Mouse (Mus musculus): ENCODE measurements around the gene Tmtc2.
A peak's percentile ranks its signal among the peaks of the same experiment; 100 is the strongest.

Tmtc2 gene

GRCm38 (mm10) chr10:105405856-105406527, 168.3 kb downstream of the Tmtc2 start:
- DNase-seq = no peak

- no peak for DNase-seq
Observed at GRCm38 (mm10) chr10:105403931-105404330, 170.3 kb downstream of the Tmtc2 start.

DNA sequence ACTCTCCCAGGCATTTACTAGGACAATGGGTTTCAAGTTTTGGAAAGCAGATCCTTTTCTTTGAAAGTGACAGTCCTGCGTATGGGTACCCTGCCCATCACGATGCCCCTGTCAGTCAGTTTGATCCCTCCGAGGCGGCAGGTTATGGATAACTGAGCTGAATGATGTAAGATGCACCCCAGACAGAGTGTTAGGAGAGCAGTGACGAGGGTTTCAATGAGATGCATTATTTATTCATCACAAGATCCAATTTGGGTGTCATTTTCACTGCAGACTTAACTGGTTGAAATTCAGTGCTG, 171.8 kb downstream of the Tmtc2 start:
- no peak for DNase-seq

DNA sequence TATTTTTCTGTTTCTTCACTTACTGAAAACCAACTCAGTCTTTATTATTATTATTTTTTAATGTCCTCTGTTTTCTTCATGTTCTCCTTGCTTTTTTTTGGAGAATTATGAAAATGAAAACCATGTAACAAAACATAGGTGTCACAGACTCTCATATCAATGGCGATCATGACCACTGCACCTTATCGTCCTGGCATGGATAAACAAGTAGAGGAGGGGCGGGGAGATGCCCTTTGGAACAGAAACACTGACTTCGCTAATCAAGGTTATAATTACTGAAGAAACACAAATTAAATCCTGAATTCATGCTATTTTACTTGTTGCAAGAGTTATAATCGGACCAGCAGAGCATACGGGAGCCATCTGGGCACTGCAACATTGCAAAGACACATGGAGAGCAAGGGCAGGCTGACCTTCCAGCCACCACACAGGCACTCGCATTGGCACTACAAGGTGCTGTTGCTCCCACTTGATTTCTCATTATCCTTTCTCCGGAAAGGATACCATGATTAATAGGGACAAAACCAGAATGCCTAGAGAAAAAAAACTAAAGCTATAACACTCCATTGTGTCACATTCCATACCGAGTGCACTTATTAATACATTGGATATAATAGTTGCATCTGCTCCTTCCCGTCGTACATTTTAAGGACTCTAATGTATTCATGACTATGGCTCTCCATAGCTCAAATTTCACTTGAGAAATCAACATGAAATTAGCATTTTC, 172.3 kb downstream of the Tmtc2 start:
- no peak for DNase-seq

- peak; percentile 15 for DNase-seq
Observed at GRCm38 (mm10) chr10:105399316-105399715, 174.9 kb downstream of the Tmtc2 start.

DNA sequence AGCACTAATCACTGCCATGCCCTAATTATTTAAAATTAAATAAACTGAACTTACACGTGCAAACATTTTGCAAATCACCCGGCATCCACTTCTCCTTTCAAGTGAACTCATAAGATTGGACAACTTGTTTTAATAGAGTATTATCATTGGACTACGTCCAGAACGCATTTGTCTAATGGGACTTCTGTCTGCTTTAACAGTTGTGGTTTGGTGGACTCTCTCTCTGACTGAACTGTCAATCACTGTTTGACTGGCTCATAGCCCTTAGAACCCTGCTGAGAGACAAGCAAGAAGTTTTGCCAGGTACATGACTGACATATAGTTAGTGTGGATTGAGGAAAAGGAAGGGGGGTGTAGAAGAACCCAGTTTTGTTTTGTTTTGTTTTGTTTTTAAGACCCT, 190.2 kb downstream of the Tmtc2 start:
- no peak for DNase-seq

GRCm38 (mm10) chr10:105381705-105382104, 192.5 kb downstream of the Tmtc2 start:
- no peak for DNase-seq

GRCm38 (mm10) chr10:105381202-105381601, 193.0 kb downstream of the Tmtc2 start:
- no peak for DNase-seq

GRCm38 (mm10) chr10:105380584-105380983, 193.7 kb downstream of the Tmtc2 start:
- DNase-seq = no peak

DNA sequence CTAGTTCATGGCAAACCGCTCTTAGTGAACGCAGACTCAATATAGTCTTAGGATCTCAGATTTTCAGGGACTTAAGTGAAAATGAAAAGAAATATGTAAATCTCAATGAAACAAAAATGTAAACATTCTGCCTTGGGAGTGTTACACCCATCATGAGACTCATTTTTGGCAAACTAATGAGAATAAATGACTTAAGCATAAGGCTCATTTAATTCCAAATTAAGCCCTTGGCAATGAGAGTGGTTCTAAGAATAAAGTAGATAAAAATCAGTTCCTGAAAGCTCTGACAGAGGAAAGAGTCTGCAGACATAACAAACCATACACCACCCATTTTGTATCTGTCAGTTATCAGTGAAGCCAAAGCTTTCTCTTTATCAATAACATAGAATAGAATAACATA, 196.5 kb downstream of the Tmtc2 start:
- no peak for DNase-seq

- DNase-seq = no peak
Observed at GRCm38 (mm10) chr10:105373265-105373664, 201.0 kb downstream of the Tmtc2 start.

- DNase-seq = no peak
Observed at GRCm38 (mm10) chr10:105368242-105368641, 206.0 kb downstream of the Tmtc2 start.

DNA sequence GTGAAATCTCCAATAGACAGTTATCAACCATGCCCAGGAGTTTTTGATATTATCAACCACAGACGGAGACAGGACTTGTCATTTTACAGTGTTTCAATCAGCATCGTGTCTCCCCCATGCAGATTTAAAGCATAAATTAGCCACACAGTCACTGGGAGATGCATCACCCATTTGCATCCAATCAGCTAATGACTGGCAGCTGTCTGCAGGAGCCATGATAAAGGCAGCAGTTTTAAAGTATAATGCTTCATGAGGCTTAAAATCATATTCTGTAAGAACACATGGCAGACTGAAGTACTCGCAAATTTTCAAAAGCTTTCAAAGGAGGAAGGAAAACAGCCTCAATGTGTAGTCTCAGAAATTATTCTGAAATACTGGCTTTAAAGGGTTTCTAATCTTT, 209.8 kb downstream of the Tmtc2 start:
- DNase-seq = no peak

DNA sequence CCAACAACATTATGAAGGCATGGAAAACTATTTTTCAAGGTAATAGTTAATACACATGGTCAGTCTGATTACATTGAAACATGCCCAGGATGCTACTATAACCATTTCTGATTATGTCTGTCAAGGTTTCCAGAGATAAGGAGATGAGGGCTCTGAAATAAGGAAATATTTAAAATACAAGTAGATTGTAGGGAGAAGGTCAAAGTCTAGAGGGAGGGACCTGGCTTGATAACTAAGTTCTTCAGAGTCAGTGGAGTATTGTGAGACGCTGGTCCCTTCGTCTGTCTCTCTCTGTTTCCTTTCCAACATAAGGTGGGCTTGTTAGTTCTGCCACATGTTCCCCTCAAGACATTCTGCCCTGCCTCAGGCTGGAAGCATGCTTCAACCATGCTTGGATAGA, 223.9 kb downstream of the Tmtc2 start:
- DNase-seq = no peak

DNA sequence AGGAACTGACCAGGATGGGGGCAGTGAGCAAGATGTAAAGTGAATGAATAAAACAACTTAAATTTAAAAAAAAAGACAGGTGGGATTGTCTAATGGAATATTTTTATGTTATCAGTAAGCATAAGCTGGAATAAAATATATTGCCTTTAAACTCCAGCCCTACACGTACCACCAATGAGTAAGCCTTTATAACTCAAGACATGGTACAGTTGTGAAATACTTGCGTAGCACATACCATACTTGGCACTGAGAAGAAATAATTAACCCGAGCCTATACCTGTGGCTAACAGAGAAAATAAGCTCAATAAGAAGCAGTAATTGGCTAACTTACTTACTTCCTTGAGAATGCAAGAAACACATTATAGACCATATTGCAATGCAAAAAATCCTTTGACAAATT, 228.3 kb downstream of the Tmtc2 start:
- DNase-seq = no peak

DNA sequence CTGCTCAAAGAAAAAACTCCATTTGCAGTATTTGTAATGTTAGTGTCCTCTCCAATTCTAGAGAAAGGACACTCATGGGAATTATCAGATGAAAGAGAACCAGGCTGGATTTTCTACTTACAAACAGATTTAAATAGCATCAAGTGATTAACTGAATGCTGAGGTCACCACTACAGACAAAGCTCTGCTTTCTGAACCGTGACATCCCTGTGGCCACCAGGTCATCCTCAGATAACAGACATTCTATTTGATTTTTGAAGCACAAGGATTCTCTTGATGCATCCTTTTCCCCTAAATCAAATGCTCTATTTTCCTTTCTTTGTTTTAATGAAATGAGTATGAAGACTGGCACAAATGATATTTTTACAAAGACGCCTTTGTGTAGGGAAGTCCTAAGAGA, 241.4 kb downstream of the Tmtc2 start:
- DNase-seq = no peak

DNA sequence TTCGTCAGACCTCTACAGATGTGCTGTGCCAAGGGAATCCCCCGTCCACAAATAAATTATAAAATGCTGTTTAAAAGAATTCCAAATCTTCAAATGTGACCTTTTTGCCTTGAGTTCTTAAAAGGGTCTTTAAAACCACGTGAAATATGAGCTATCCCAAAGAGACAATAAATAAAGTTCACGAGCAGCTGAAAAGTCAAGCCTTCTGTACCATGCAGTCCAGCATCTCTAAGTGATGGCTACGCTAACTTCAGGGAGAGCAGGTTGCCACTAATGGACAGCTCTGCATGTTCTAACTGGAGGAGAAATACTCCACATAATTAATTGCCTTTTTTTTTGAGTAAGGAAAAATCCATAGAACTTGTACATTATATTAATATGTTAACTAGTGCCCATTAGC, 243.9 kb downstream of the Tmtc2 start:
- DNase-seq = no peak

GRCm38 (mm10) chr10:105323646-105324192, 250.5 kb downstream of the Tmtc2 start:
- no peak for DNase-seq

DNA sequence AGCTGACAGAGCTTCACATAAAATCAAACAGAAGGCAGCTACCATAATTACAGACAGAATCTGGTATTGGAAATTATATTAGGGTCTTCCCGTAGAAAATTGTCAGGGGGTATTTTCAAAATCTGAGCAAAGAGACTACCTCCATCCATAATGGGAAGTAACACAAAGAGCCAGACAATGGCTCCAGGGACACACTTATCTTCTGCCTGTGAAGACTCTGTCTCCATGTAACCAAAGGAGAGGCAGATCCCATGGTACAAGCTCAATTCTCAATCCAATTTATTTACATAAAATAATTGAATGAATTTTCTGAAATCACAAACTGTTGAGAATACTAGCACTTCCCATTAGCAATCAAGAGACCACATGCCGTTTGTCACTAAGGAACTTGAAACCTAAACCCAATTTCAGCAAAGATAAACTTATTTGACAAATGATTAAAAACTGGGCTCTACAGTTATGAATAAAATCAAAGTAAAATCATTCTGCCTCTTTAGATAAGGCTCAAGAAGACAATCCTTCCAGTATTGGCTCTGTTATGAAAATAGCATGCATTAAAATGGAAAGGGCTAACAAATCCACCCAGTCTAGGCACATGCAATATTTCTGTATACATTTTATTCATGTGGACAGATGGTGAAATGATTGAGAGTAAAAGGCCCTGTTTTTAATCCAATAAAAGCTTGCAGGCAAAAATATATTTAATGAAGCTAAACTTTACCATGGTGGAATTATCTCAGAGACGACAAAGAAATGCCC, 254.8 kb downstream of the Tmtc2 start:
- no peak for DNase-seq

GRCm38 (mm10) chr10:105318869-105319268, 255.4 kb downstream of the Tmtc2 start:
- no peak for DNase-seq

DNA sequence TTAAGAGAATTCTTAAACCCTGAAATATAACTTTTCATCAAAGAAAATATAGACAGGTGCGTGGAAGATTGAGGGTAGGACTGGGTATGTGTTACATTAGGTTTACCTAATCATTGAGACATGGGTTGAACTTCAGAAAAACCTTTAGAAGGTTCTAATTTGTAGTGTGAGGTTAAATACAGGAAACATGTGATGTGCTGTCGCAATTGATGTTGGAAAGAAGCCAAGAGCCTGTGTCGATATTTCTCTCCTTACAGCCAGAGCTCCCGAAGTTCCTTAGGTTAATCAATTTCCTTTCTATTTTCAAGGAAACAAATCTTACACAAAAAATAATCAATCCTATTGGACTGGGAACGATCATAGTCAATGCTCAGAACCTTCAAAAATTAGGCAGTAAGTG, 261.3 kb downstream of the Tmtc2 start:
- no peak for DNase-seq

DNA sequence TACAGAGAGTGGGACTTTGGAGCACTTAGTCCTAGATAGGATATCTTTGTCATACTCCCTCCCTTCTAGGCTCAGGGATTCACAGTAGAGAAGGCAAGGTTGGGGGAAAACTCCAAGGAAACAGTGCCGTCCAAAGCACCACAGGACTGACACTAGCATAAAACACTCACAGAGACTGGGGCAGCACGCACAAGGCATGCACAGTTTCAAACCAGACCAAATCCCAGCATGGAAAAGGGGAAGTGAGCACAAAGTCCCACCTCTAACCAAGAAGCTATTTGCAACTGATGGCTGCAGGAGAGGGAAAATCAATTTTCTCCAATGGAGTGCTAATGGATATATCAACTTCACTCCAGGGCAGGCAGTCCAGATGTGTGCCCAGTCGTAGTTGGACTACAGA, 276.7 kb downstream of the Tmtc2 start:
- DNase-seq = no peak

- no peak for DNase-seq
Observed at GRCm38 (mm10) chr10:105292961-105293360, 281.3 kb downstream of the Tmtc2 start.

DNA sequence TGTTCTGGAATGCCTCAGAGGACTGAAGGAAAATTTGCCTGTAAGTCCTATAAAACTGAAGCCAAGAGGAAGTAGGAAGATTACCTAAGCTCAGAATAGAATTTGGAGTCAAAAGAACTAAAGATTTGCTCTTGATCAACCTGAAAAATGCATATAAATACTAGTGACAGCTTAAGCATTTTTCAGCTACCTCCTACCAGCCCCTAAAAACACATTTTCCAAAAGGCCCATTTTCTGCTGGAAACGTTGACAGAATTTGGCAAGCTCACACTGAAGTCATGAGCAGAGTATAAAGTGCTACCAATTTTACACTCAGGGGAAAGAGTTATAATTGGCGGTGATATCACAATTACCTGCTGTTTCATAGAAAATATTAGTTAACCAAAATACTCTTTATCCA, 285.8 kb downstream of the Tmtc2 start:
- DNase-seq = no peak
